21 mouse cellular contexts compared by ENCODE assay signal in the genomic region with DNA sequence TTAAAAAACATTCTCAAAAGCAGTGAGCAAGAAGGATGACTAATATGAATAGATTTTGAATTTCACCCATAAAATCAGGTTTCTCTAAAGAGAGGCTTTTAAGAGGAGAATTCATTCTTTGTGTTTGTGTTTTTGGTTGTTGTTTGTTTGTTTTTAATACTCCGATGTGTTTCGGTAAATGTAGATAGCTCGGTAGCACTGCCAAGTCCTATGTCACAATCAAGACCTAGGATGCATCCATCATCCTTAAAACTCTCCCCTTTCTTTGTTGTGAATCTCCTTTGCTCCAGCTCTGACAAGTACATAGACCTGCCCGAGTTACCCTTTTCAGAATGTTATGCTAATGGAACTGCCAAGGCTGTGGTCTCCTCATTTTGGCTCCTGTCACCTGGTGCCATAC.
DNase-seq lines count a peak whose midpoint lies in the region; ATAC-seq and TF ChIP-seq lines count a peak whose summit lies in the region.
"Had no signal": no experiment of that assay in that cellular context is flagged by ENCODE, and none has a peak within 500 bp of the region (broad histone marks: within the 10 kb centered on the region; RNA-seq: fewer than 3 reads in every experiment).

No protein-coding gene starts in this region.

- H3K36me3 ChIP-seq in lung, embryonic 14.5 days (ENCODE audit: insufficient read depth) = no peaks in the 10 kb centered on the region
- H3K36me3 ChIP-seq in embryonic facial prominence, embryonic 14.5 days (ENCODE audit: control insufficient read depth, insufficient read depth, low read length) = 0 out of 2 replicates have a peak, but pooled peaks cover 2% of the 10 kb centered on the region
- peaks cover 5% of the 10 kb centered on the region for H3K36me3 ChIP-seq in myocyte (ENCODE audit: control insufficient read depth, insufficient read depth)
- H3K36me3 ChIP-seq: heart, embryonic 13.5 days had no signal

- peaks cover 9% of the 10 kb centered on the region for H3K4me1 ChIP-seq in lung, embryonic 14.5 days (ENCODE audit: insufficient read depth)
- H3K4me1 ChIP-seq in embryonic facial prominence, embryonic 14.5 days (ENCODE audit: control insufficient read depth, insufficient read depth, low read length) = peaks cover 11% of the 10 kb centered on the region

- no peak for TF ChIP-seq POLR2A in myocyte (IDR thresholded peaks at IDR 0.05; ENCODE audit: insufficient read length, low read depth)

- H3K4me3 ChIP-seq in lung, embryonic 14.5 days (ENCODE audit: low read depth, low read length) = no peak overlapping the region
- H3K4me3 ChIP-seq in embryonic facial prominence, embryonic 14.5 days (ENCODE audit: low read depth, low read length) = no peak overlapping the region
- no peak overlapping the region for H3K4me3 ChIP-seq in myocyte
- H3K4me3 ChIP-seq: heart, adult 2 months; heart, embryonic 13.5 days; liver, embryonic 15.5 days had no signal

- peak; percentile 33 for DNase-seq in lung, embryonic 14.5 days
- no peak for DNase-seq in lung, adult 18-20 months
- DNase-seq in NIH3T3 (ENCODE audit: low read depth) = peak; percentile 70
- no peak for DNase-seq in embryonic facial prominence, embryonic 14.5 days (ENCODE audit: low spot score)
- no peak for DNase-seq in right cerebral cortex, postnatal 10 days (ENCODE audit: low spot score in 2 of 2)
- no peak for DNase-seq in right cerebral cortex, postnatal 25 days
- DNase-seq: adrenal gland, postnatal 14 days; cerebellum, adult 8-10 months; gastrocnemius, postnatal 25 days; heart, adult 2 months; heart, postnatal 14 days; kidney, postnatal 25 days; liver had no signal

- 0 out of 2 replicates have a peak, but pooled peaks cover 4% of the 10 kb centered on the region for H3K9me3 ChIP-seq in lung, embryonic 14.5 days (ENCODE audit: low read depth, low read length)
- H3K9me3 ChIP-seq in embryonic facial prominence, embryonic 14.5 days (ENCODE audit: control insufficient read depth, low read length) = 0 out of 2 replicates have a peak, but pooled peaks cover 6% of the 10 kb centered on the region
- H3K9me3 ChIP-seq: liver, embryonic 15.5 days had no signal

- peaks cover 98% of the 10 kb centered on the region for H3K79me2 ChIP-seq in myocyte (ENCODE audit: control insufficient read depth, insufficient read depth)

- ATAC-seq in lung, embryonic 14.5 days (ENCODE audit: insufficient read depth) = peak; percentile 16; the same call in 1 of the 2 replicates
- no peak for ATAC-seq in embryonic facial prominence, embryonic 14.5 days (ENCODE audit: low read depth)
- ATAC-seq: forebrain, embryonic 14.5 days; hindbrain, postnatal 0 days; intestine, embryonic 16.5 days; midbrain, embryonic 16.5 days had no signal

- H3K27me3 ChIP-seq in lung, embryonic 14.5 days (ENCODE audit: insufficient read depth, low read length) = no peaks in the 10 kb centered on the region
- no peaks in the 10 kb centered on the region for H3K27me3 ChIP-seq in embryonic facial prominence, embryonic 14.5 days (replicated peaks; ENCODE audit: control insufficient read depth, insufficient read depth, low read length)
- H3K27me3 ChIP-seq in myocyte (ENCODE audit: control insufficient read depth, insufficient read depth, insufficient read length) = no peaks in the 10 kb centered on the region
- H3K27me3 ChIP-seq: heart, embryonic 13.5 days; liver, embryonic 15.5 days had no signal

- WGBS in lung, embryonic 14.5 days = 29% methylated on average over 4 of the region's 4 CpGs
- 65% methylated on average over 4 of the region's 4 CpGs for WGBS in embryonic facial prominence, embryonic 14.5 days

- no peak for TF ChIP-seq CTCF in lung, embryonic 14.5 days (IDR thresholded peaks at IDR 0.05; ENCODE audit: low read depth)

- no peak overlapping the region for H3ac ChIP-seq in myocyte (ENCODE audit: control insufficient read depth, insufficient read length)

- H3K9ac ChIP-seq in lung, embryonic 14.5 days = no peak overlapping the region
- H3K9ac ChIP-seq in embryonic facial prominence, embryonic 14.5 days (ENCODE audit: low read depth, low read length) = no peak overlapping the region
- H3K9ac ChIP-seq: heart, embryonic 13.5 days; liver, embryonic 15.5 days had no signal

- peak overlapping the region; percentile 36 for H3K4me2 ChIP-seq in lung, embryonic 14.5 days
- peak overlapping the region; percentile 25 for H3K4me2 ChIP-seq in embryonic facial prominence, embryonic 14.5 days (ENCODE audit: low read depth, low read length)
- H3K4me2 ChIP-seq in myocyte (ENCODE audit: low read depth) = peak overlapping the region; percentile 51
- H3K4me2 ChIP-seq: heart, embryonic 13.5 days; liver, embryonic 15.5 days had no signal

- H3K27ac ChIP-seq in lung, embryonic 14.5 days (ENCODE audit: low read depth) = peak overlapping the region; percentile 63; the same call in 1 of the 2 replicates
- H3K27ac ChIP-seq in embryonic facial prominence, embryonic 14.5 days (replicated peaks; ENCODE audit: low read depth, low read length) = peak overlapping the region; percentile 19
- H3K27ac ChIP-seq: heart, adult 2 months; heart, embryonic 13.5 days; hindbrain, postnatal 0 days; liver, embryonic 15.5 days; macrophage had no signal

TF ChIP-seq in myocyte, 11 proteins besides CTCF, POLR2A, EP300 and RAD21:
- TF ChIP-seq E2F4 (IDR thresholded peaks at IDR 0.05; ENCODE audit: insufficient read depth) (no peak), MAX (IDR thresholded peaks at IDR 0.05; ENCODE audit: low read depth) (no peak), USF1 (IDR thresholded peaks at IDR 0.05; ENCODE audit: low read depth) (no peak), CEBPB (IDR thresholded peaks at IDR 0.05; ENCODE audit: insufficient read depth, poor library complexity, severe bottlenecking) (no peak), TCF3 (IDR thresholded peaks at IDR 0.05; ENCODE audit: insufficient read length, low read depth) (no peak), SRF (IDR thresholded peaks at IDR 0.05; ENCODE audit: control insufficient read depth, insufficient read length, low read depth) (no peak), POLR2AphosphoS2 (IDR thresholded peaks at IDR 0.05; ENCODE audit: insufficient read length, low read depth) (no peak), MYOG (IDR thresholded peaks at IDR 0.05; ENCODE audit: control insufficient read depth in 1 of 3, insufficient read depth in 1 of 3, insufficient read length in 2 of 3, low read depth in 2 of 3) (no peak), TCF12 (IDR thresholded peaks at IDR 0.05; ENCODE audit: insufficient read depth, poor library complexity, severe bottlenecking) (no peak), MYOD1 (IDR thresholded peaks at IDR 0.05; ENCODE audit: control insufficient read depth in 1 of 3, insufficient read length in 2 of 3, low read depth in 2 of 3) (no peak), REST (IDR thresholded peaks at IDR 0.05; ENCODE audit: insufficient read depth, insufficient read length) (no peak)

Comparison
In these comparisons a context has a peak if more than half of its experiments do, and no peak if none do; other contexts are left out.
1. DNase-seq: peak in lung, embryonic 14.5 days (single experiment) and NIH3T3 (single experiment); none in lung, adult 18-20 months (0 of 2), embryonic facial prominence, embryonic 14.5 days (single experiment), right cerebral cortex, postnatal 10 days (0 of 2) and right cerebral cortex, postnatal 25 days (single experiment).
2. Peak in every context shown above with its lines, with median percentiles within 50 percentile points of each other: H3K4me2 ChIP-seq.